Mouse (Mus musculus) ovary, adult 18-20 months (tissue): Measurements from ENCODE around the gene Scarb1.

Experiments used
- DNase-seq: peaks from one replicate; pipeline ENCODE4 v3.0.0; 2022; ENCODE audit warnings: low spot score, mixed read lengths

Scarb1 gene

GRCm38 (mm10) chr5:125270587-125271130, 70.2 kb downstream of the Scarb1 start:
- DNase-seq = peak; percentile 31

- no peak for DNase-seq
These were observed 71.1 kb downstream of the Scarb1 start for GRCm38 (mm10) chr5:125269836-125270235.

GRCm38 (mm10) chr5:125269399-125269798, 71.5 kb downstream of the Scarb1 start:
- DNase-seq = no peak

- DNase-seq = peak; percentile 40
These were observed 72.7 kb downstream of the Scarb1 start for GRCm38 (mm10) chr5:125268033-125268765.

GRCm38 (mm10) chr5:125267150-125267961, 73.5 kb downstream of the Scarb1 start:
- no peak for DNase-seq

GRCm38 (mm10) chr5:125266128-125266527, 74.8 kb downstream of the Scarb1 start:
- no peak for DNase-seq

- no peak for DNase-seq
These were observed 76.2 kb downstream of the Scarb1 start for GRCm38 (mm10) chr5:125264700-125265099.

- DNase-seq = no peak
These were observed 78.3 kb downstream of the Scarb1 start for GRCm38 (mm10) chr5:125262578-125262977.

GRCm38 (mm10) chr5:125253917-125254316, 87.0 kb downstream of the Scarb1 start:
- DNase-seq = no peak

- DNase-seq = no peak
These were observed 87.4 kb downstream of the Scarb1 start for GRCm38 (mm10) chr5:125253448-125253847.

- peak; percentile 88 for DNase-seq
These were observed 88.2 kb downstream of the Scarb1 start for GRCm38 (mm10) chr5:125252664-125253063.

GRCm38 (mm10) chr5:125251885-125252615, 88.8 kb downstream of the Scarb1 start:
- DNase-seq = peak; percentile 44

- no peak for DNase-seq
These were observed 91.7 kb downstream of the Scarb1 start for GRCm38 (mm10) chr5:125249187-125249586.

- no peak for DNase-seq
These were observed 94.2 kb downstream of the Scarb1 start for GRCm38 (mm10) chr5:125246711-125247110.

GRCm38 (mm10) chr5:125245534-125246151, 95.3 kb downstream of the Scarb1 start:
- DNase-seq = no peak

GRCm38 (mm10) chr5:125244825-125245533, 95.9 kb downstream of the Scarb1 start:
- DNase-seq = no peak

GRCm38 (mm10) chr5:125243928-125244327, 97.0 kb downstream of the Scarb1 start:
- no peak for DNase-seq

- no peak for DNase-seq
These were observed 98.8 kb downstream of the Scarb1 start for GRCm38 (mm10) chr5:125242111-125242510.

GRCm38 (mm10) chr5:125241627-125242026, 99.3 kb downstream of the Scarb1 start:
- no peak for DNase-seq

GRCm38 (mm10) chr5:125240124-125240781, 100.6 kb downstream of the Scarb1 start:
- DNase-seq = no peak

GRCm38 (mm10) chr5:125235874-125236273, 105.0 kb downstream of the Scarb1 start:
- no peak for DNase-seq
